ENCODE assay signal across 8 mouse cellular contexts in the genomic region with DNA sequence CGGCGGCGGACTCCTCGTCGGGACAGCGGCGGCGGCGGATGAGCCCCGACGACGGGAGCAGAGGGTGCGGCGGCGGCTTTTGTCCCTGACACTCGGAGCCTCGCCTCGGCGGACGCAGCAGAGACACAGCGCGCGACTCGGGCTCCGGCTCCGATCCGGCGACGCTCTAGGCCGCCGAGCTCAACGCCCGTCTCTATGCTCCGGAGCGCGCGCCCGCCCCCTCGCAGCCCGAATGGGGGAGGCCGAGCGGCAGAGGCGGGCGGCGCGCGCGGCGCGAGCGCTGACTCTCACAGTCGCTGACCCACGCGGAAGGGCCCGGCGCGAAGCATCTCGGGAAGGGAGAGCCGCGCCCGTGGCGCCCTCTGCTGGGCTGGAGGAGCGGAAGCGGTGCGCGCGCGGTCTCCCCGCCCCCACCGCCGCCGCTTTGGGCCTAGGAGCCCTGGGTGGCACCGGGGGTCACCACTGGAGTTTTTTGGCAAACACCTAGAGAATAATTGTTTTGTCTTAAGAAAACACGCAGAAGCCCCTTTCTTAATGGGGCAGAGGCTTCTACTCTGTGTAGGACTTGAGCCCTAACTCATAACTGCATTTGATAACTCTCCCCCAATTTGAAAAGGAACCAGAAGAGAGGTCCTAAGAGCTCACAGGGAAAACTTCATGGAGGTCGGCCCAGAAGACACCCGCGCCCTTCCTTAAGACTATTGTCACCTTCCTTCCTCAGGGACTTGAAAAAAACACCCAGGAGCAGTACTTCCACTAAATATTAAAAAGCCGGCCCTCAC. TPM values are rescaled to one million over a fixed set of nuclear protein-coding genes. Genes with fewer than 3 reads are reported as not detected.
DNase-seq lines count a peak whose midpoint lies in the region; ATAC-seq and TF ChIP-seq lines count a peak whose summit lies in the region.

TSS of gene Ythdf2 (minus strand) at position 351 of the 782 bp plus-strand sequence.

- peak; percentile 91 for DNase-seq in ES-E14 (ENCODE audit: low read depth, low spot score)
- peak; percentile 96 for DNase-seq in cerebellum, adult 11-12 months
- peak; percentile 98 for DNase-seq in heart, postnatal 36 days
- peak; percentile 95 to 99 for DNase-seq in layer of hippocampus, adult 2 months (ENCODE audit: low spot score in 2 of 2)
- peak; percentile 99 for DNase-seq in lung, embryonic 14.5 days
- peak; percentile 98 for DNase-seq in thymus, adult 2 months

- TF ChIP-seq CTCF in layer of hippocampus, adult 2 months (conservative IDR thresholded peaks at IDR 0.05) = peak; percentile 98
- peak; percentile 62 for TF ChIP-seq CTCF in lung, embryonic 14.5 days (IDR thresholded peaks at IDR 0.05; ENCODE audit: low read depth)
- TF ChIP-seq CTCF in olfactory bulb, adult 2 months (IDR thresholded peaks at IDR 0.05; ENCODE audit: insufficient read depth, low read depth, low read length) = peak; percentile 90
- TF ChIP-seq CTCF in thymus, adult 2 months (IDR thresholded peaks at IDR 0.05; ENCODE audit: borderline replicate concordance, control insufficient read depth, extremely low read depth, insufficient read depth, low read length, poor library complexity) = peak; percentile 96

- under 1% methylated on average over 78 of the region's 78 CpGs for WGBS in forebrain, embryonic 16.5 days
- WGBS in lung, embryonic 14.5 days = 2% methylated on average over 77 of the region's 78 CpGs
- 1% methylated on average over 78 of the region's 78 CpGs for WGBS in olfactory bulb, adult 2 months
- WGBS in thymus, adult 2 months = 2% methylated on average over 70 of the region's 78 CpGs

- H3K4me2 ChIP-seq in forebrain, embryonic 16.5 days (ENCODE audit: low read length) = peak within 1 kb of the TSS; percentile 96
- H3K4me2 ChIP-seq in lung, embryonic 14.5 days = peak within 1 kb of the TSS; percentile 74

- no peaks in the 10 kb centered on the region for H3K9me3 ChIP-seq in ES-E14 (ENCODE audit: control insufficient read depth, insufficient read depth, low read depth, low read length)
- H3K9me3 ChIP-seq in forebrain, embryonic 16.5 days (ENCODE audit: control insufficient read depth, low read length) = no peaks in the 10 kb centered on the region
- H3K9me3 ChIP-seq in lung, embryonic 14.5 days (ENCODE audit: low read depth, low read length) = no peaks in the 10 kb centered on the region

- no peaks in the 10 kb centered on the region for H3K27me3 ChIP-seq in forebrain, embryonic 16.5 days (replicated peaks; ENCODE audit: control insufficient read depth, insufficient read depth, low read length)
- H3K27me3 ChIP-seq in lung, embryonic 14.5 days (ENCODE audit: insufficient read depth, low read length) = no peaks in the 10 kb centered on the region
- H3K27me3 ChIP-seq in thymus, adult 2 months (ENCODE audit: control insufficient read depth, insufficient read depth, low read length) = no peaks in the 10 kb centered on the region

- H3K4me3 ChIP-seq in ES-E14 (ENCODE audit: insufficient read depth in 1 of 2, low read depth in 1 of 2, low read length in 2 of 2, poor library complexity in 1 of 2, severe bottlenecking in 1 of 2) = peak within 1 kb of the TSS; percentile 89 to 93
- H3K4me3 ChIP-seq in forebrain, embryonic 16.5 days (replicated peaks; ENCODE audit: low read length) = peak within 1 kb of the TSS; percentile 100
- H3K4me3 ChIP-seq in layer of hippocampus, adult 2 months = peak within 1 kb of the TSS; percentile 82
- H3K4me3 ChIP-seq in lung, embryonic 14.5 days (ENCODE audit: low read depth, low read length) = peak within 1 kb of the TSS; percentile 100
- peak within 1 kb of the TSS; percentile 90 for H3K4me3 ChIP-seq in olfactory bulb, adult 2 months (ENCODE audit: insufficient read depth, low read depth, low read length)
- peak within 1 kb of the TSS; percentile 92 for H3K4me3 ChIP-seq in thymus, adult 2 months (ENCODE audit: control insufficient read depth, insufficient read depth, low read length)

- peak within 1 kb of the TSS; percentile 99 for H3K9ac ChIP-seq in ES-E14 (ENCODE audit: insufficient read depth, low read depth, low read length, poor library complexity, severe bottlenecking)
- H3K9ac ChIP-seq in forebrain, embryonic 16.5 days (replicated peaks; ENCODE audit: low read depth, low read length) = peak within 1 kb of the TSS; percentile 99
- peak within 1 kb of the TSS; percentile 100 for H3K9ac ChIP-seq in lung, embryonic 14.5 days

- TF ChIP-seq POLR2A in olfactory bulb, adult 2 months (IDR thresholded peaks at IDR 0.05; ENCODE audit: insufficient read depth, low read depth, low read length) = peak; percentile 32; the same call in 1 of the 2 replicates
- TF ChIP-seq POLR2A in thymus, adult 2 months (IDR thresholded peaks at IDR 0.05; ENCODE audit: control insufficient read depth, extremely low read depth, insufficient read depth, low read length, poor library complexity) = peak; percentile 53; the same call in 1 of the 2 replicates

- peaks cover 2% of the 10 kb centered on the region in 2 experiments; a peak in 2 of 4 replicates for H3K4me1 ChIP-seq in ES-E14 (ENCODE audit: control insufficient read depth in 2 of 2, insufficient read depth in 2 of 2, low read length in 2 of 2, poor library complexity in 1 of 2)
- H3K4me1 ChIP-seq in forebrain, embryonic 16.5 days (replicated peaks; ENCODE audit: control insufficient read depth, insufficient read depth, low read length) = peaks cover 21% of the 10 kb centered on the region
- H3K4me1 ChIP-seq in lung, embryonic 14.5 days (ENCODE audit: insufficient read depth) = no peaks in the 10 kb centered on the region
- no peaks in the 10 kb centered on the region for H3K4me1 ChIP-seq in olfactory bulb, adult 2 months (ENCODE audit: control insufficient read depth, insufficient read depth, low read length)
- peaks cover 6% of the 10 kb centered on the region; the same call in 1 of the 2 replicates for H3K4me1 ChIP-seq in thymus, adult 2 months (replicated peaks; ENCODE audit: control insufficient read depth, insufficient read depth, low read length)

- ATAC-seq in forebrain, embryonic 16.5 days = peak; percentile 98
- peak; percentile 98 for ATAC-seq in lung, embryonic 14.5 days (ENCODE audit: insufficient read depth)

- H3K36me3 ChIP-seq in ES-E14 (ENCODE audit: control insufficient read depth, insufficient read depth, low read length, poor library complexity, severe bottlenecking) = peaks cover 6% of the 10 kb centered on the region; the same call in 1 of the 2 replicates
- H3K36me3 ChIP-seq in forebrain, embryonic 16.5 days (ENCODE audit: control insufficient read depth, insufficient read depth) = peaks cover 7% of the 10 kb centered on the region; the same call in 1 of the 2 replicates
- peaks cover 31% of the 10 kb centered on the region for H3K36me3 ChIP-seq in lung, embryonic 14.5 days (ENCODE audit: insufficient read depth)
- peaks cover 7% of the 10 kb centered on the region; the same call in 1 of the 2 replicates for H3K36me3 ChIP-seq in thymus, adult 2 months (ENCODE audit: control insufficient read depth, insufficient read depth, low read length)

- intact Hi-C loops in heart, postnatal 36 days (cut with DNase I) = loop anchor here (2.0 to 5.0 kb wide), 4 partner anchors 63 to 300 kb away; partner anchors contain the start of genes Phactr4, Rcc1, Sesn2 and Taf12

- H3K27ac ChIP-seq in ES-E14 (ENCODE audit: insufficient read depth, low read depth, low read length, poor library complexity, severe bottlenecking) = peak within 1 kb of the TSS; percentile 87
- peak within 1 kb of the TSS; percentile 95 for H3K27ac ChIP-seq in forebrain, embryonic 16.5 days (ENCODE audit: low read length)
- H3K27ac ChIP-seq in layer of hippocampus, adult 2 months = peak within 1 kb of the TSS; percentile 98
- peak within 1 kb of the TSS; percentile 93 for H3K27ac ChIP-seq in lung, embryonic 14.5 days (ENCODE audit: low read depth)
- H3K27ac ChIP-seq in olfactory bulb, adult 2 months (ENCODE audit: insufficient read depth, low read depth, low read length) = no peak within 1 kb of the TSS; the same call in 1 of the 2 replicates
- H3K27ac ChIP-seq in thymus, adult 2 months (ENCODE audit: control insufficient read depth, insufficient read depth, low read length) = peak within 1 kb of the TSS; percentile 30; the same call in 1 of the 2 replicates

- in situ Hi-C loops in ES-E14 (cut with MboI; ENCODE audit: low sequenced_read_pairs in 2 of 2, unreplicated experiment in 2 of 2) = no loop called here

TF ChIP-seq in ES-E14, 5 proteins besides CTCF, POLR2A, EP300 and RAD21:
- TF ChIP-seq HCFC1 (IDR thresholded peaks at IDR 0.05; ENCODE audit: borderline replicate concordance, insufficient read depth, low read length) = peak; percentile 75; the same call in 1 of the 2 replicates
- no peak; the same call in 1 of the 2 replicates for TF ChIP-seq CHD2 (IDR thresholded peaks at IDR 0.05; ENCODE audit: low read depth, low read length)
TF ChIP-seq in ES-E14: peak in this region for 1.

RNA-seq across cellular contexts. Expression of gene Ythdf2, which starts in this region (rescaled TPM):
- 56.1 and 67.7 TPM in 2 replicates for total RNA-seq in ES-E14 (2012; rRNA removed)
- 154 and 171 TPM in 2 replicates for polyA plus RNA-seq in forebrain, embryonic 16.5 days (2015; fragmentation: Nextera tagmentation; extraction: Ambion mirVana)
- total RNA-seq in heart, postnatal 36 days (2021) = 10 to 100 TPM; 27.6 to 30.5 TPM
- 10 to 100 TPM; 43.8 to 46.5 TPM for total RNA-seq in layer of hippocampus, adult 2 months (2021)
- polyA plus RNA-seq in lung, embryonic 14.5 days (2014; fragmentation: Nextera tagmentation; extraction: Ambion mirVana) = 121 and 132 TPM in 2 replicates
- not detected in 2 replicates for polyA plus RNA-seq in olfactory bulb, adult 2 months (2012; ENCODE audit: insufficient read depth, insufficient read length, low replicate concordance, missing spikeins)
- polyA plus RNA-seq in thymus, adult 2 months (2012; rRNA removed) = 36.0 and 36.3 TPM in 2 replicates

Comparison
In these comparisons a context has a peak if more than half of its experiments do, and no peak if none do; other contexts are left out.
1. RNA of gene Ythdf2 (polyA plus RNA-seq): 154 to 171 TPM in forebrain, embryonic 16.5 days, 121 to 132 TPM in lung, embryonic 14.5 days and 36.0 to 36.3 TPM in thymus, adult 2 months; not detected in olfactory bulb, adult 2 months; every median in the first group is over 10 times any median in the second.
2. Peak in every context shown above with its lines, with median percentiles within 50 percentile points of each other: DNase-seq, H3K4me3 ChIP-seq, H3K9ac ChIP-seq and CTCF ChIP-seq.